Mouse (Mus musculus) forebrain, embryonic 16.5 days (tissue): ENCODE measurements around the gene Sema4b. TPM values are rescaled to one million over a fixed set of nuclear protein-coding genes. Genes with fewer than 3 reads are reported as not detected.

ENCODE experiments used
- ATAC-seq: fragments of 200-750 bp; cut with Nextera tagmentation; 2 replicates; pipeline ENCODE4 v1.8.0; 2017; ENCODE audit warnings: mild to moderate bottlenecking, moderate library complexity
- H3K27ac ChIP-seq: fragments of 300-500 bp; sonication (generic); 2 replicates; pipeline ENCODE4 v1.5.1; 2014; ENCODE audit warnings: low read length, control low read depth
- H3K27me3 ChIP-seq: fragments of 300-500 bp; sonication (generic); replicated peaks from 2 replicates; pipeline ENCODE4 v1.6.1; 2014; ENCODE audit warnings: low read length; ENCODE audit not compliant: control insufficient read depth, insufficient read depth
- H3K36me3 ChIP-seq: fragments of 300-500 bp; sonication (generic); 2 replicates; pipeline ENCODE4 v1.6.1; 2014; ENCODE audit not compliant: control insufficient read depth, insufficient read depth
- H3K4me1 ChIP-seq: fragments of 300-500 bp; sonication (generic); replicated peaks from 2 replicates; pipeline ENCODE4 v1.6.1; 2014; ENCODE audit warnings: low read length; ENCODE audit not compliant: control insufficient read depth, insufficient read depth
- H3K4me2 ChIP-seq: fragments of 300-500 bp; sonication (generic); 2 replicates; pipeline ENCODE4 v1.6.1; 2014; ENCODE audit warnings: mild to moderate bottlenecking, low read length, control low read depth
- H3K4me3 ChIP-seq: fragments of 300-500 bp; sonication (generic); replicated peaks from 2 replicates; pipeline ENCODE4 v1.5.1; 2014; ENCODE audit warnings: mild to moderate bottlenecking, low read length, control low read depth
- H3K9ac ChIP-seq: fragments of 300-500 bp; sonication (generic); replicated peaks from 2 replicates; pipeline ENCODE4 v1.6.1; 2014; ENCODE audit warnings: low read depth, low read length, control low read depth
- H3K9me3 ChIP-seq: fragments of 300-500 bp; sonication (generic); 2 replicates; pipeline ENCODE4 v1.6.1; 2016; ENCODE audit warnings: low read length; ENCODE audit not compliant: control insufficient read depth
- WGBS: fragments of 180-500 bp; shearing (Covaris S2); extraction: QIAGEN DNeasy Blood & Tissue Kit; methylation state at CpG from one replicate; pipeline ENCODE4 v1.1.7; 2014; 5-methylcytosine and 5-hydroxymethylcytosine counted together
- polyA plus RNA-seq: library from polyadenylated mRNA; unstranded; fragments of >200 nt; fragmentation: Nextera tagmentation; extraction: Ambion mirVana; gene quantifications from 2 replicates; pipeline ENCODE4 v1.2.1, GENCODE M21; 2015

The Sema4b gene
- polyA plus RNA-seq, 1 experiment from 2014 or later: 26.6 TPM

GRCm38 (mm10) chr7:80172069-80172956 lies 14.3 kb upstream of the Sema4b start:
- ATAC-seq: no peak
- H3K36me3 ChIP-seq: no peaks in the 10 kb centered on the region
- H3K27ac ChIP-seq: no peak overlapping the region
- H3K27me3 ChIP-seq: no peaks in the 10 kb centered on the region
- WGBS: 85% methylated on average over 8 of the region's 8 CpGs
- no peak overlapping the region for H3K9ac ChIP-seq
- no peak overlapping the region for H3K4me2 ChIP-seq
- H3K4me1 ChIP-seq: peaks cover 5% of the 10 kb centered on the region
- H3K9me3 ChIP-seq: no peaks in the 10 kb centered on the region
- no peak overlapping the region for H3K4me3 ChIP-seq

GRCm38 (mm10) chr7:80176159-80176558 lies 10.5 kb upstream of the Sema4b start:
- Histone ChIP-seq H3K4me2 (no peak overlapping the region), H3K4me3 (no peak overlapping the region), H3K27me3 (no peaks in the 10 kb centered on the region), H3K9ac (no peak overlapping the region), H3K4me1 (peaks cover 4% of the 10 kb centered on the region), H3K9me3 (no peaks in the 10 kb centered on the region), H3K36me3 (no peaks in the 10 kb centered on the region), H3K27ac (no peak overlapping the region)
- ATAC-seq: no peak
- 63% methylated on average over 3 of the region's 3 CpGs for WGBS

- Histone ChIP-seq H3K4me2 (no peak overlapping the region), H3K4me1 (no peaks in the 10 kb centered on the region), H3K27ac (no peak overlapping the region), H3K9me3 (no peaks in the 10 kb centered on the region), H3K4me3 (no peak overlapping the region), H3K27me3 (no peaks in the 10 kb centered on the region), H3K36me3 (no peaks in the 10 kb centered on the region), H3K9ac (no peak overlapping the region)
- ATAC-seq: no peak
- WGBS: 96% methylated on average over 3 of the region's 3 CpGs
Measured at GRCm38 (mm10) chr7:80177438-80177837, 9.2 kb upstream of the Sema4b start.

DNA sequence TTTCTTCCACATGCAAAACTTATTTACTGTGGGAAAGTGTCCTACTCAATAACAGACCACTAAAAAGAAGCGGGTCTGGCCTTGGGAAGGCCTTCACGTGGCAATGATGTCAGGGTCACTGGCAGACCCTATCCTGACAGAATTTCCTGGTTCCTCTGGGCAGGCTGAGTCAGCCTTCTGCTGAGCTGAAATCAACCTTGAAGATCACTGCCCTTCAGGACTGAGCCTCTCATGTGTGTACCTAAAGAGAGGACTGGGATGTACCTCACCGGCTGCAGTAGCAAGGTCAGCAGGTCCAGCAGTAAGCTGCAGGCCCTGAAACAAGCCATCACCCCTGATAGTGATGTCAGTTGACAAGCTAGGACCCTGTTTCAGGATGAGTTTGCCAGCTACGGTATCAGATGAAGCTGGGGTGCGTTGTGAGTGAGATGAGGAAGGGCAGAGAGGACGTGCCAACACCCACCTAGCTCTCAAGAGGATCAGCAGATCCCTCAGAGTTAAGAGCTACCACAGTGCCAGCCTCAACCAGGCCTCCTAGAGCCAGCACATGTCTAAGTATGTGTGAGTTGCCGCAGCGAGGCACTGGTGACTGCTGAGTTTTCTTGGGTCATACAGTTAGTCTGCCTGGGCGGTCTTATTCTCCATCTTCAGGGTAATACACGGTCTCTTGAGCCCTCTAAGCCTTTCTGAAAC lies 8.5 kb upstream of the Sema4b start:
- 87% methylated on average over 10 of the region's 10 CpGs for WGBS
- Histone ChIP-seq H3K4me3 (no peak overlapping the region), H3K27me3 (no peaks in the 10 kb centered on the region), H3K36me3 (no peaks in the 10 kb centered on the region), H3K4me2 (no peak overlapping the region), H3K27ac (no peak overlapping the region), H3K9me3 (no peaks in the 10 kb centered on the region), H3K9ac (no peak overlapping the region), H3K4me1 (no peaks in the 10 kb centered on the region)
- no peak for ATAC-seq

DNA sequence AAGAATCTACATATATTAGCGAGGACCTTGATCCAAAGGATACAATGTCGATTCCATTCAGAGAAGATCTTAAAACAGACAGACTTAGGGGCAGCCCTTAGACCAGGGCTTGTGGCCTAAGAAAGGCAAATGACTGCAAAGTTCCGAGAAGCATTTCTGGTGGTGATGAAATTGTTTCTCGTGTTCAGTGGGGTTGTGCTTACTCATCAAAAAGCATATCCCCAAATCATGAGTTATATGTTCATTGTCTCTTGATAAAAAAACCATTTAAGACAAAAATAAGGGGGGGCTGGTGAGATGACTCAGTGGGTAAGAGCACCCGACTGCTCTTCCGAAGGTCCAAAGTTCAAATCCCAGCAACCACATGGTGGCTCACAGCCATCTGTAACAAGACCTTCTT lies 7.3 kb upstream of the Sema4b start:
- Histone ChIP-seq H3K27me3 (no peaks in the 10 kb centered on the region), H3K4me1 (no peaks in the 10 kb centered on the region), H3K4me2 (no peak overlapping the region), H3K9ac (no peak overlapping the region), H3K4me3 (no peak overlapping the region), H3K27ac (no peak overlapping the region), H3K36me3 (no peaks in the 10 kb centered on the region), H3K9me3 (no peaks in the 10 kb centered on the region)
- no peak for ATAC-seq
- WGBS: 92% methylated on average over 6 of the region's 6 CpGs

- no peak overlapping the region for H3K27ac ChIP-seq
- no peaks in the 10 kb centered on the region for H3K9me3 ChIP-seq
- H3K4me2 ChIP-seq: no peak overlapping the region
- H3K4me3 ChIP-seq: no peak overlapping the region
- no peak overlapping the region for H3K9ac ChIP-seq
- no peak for ATAC-seq
- no peaks in the 10 kb centered on the region for H3K4me1 ChIP-seq
- no peaks in the 10 kb centered on the region for H3K27me3 ChIP-seq
- WGBS: 84% methylated on average over 6 of the region's 6 CpGs
- no peaks in the 10 kb centered on the region for H3K36me3 ChIP-seq
Measured at GRCm38 (mm10) chr7:80179790-80180189, 6.9 kb upstream of the Sema4b start.

GRCm38 (mm10) chr7:80180202-80180601 lies 6.4 kb upstream of the Sema4b start:
- Histone ChIP-seq H3K27me3 (no peaks in the 10 kb centered on the region), H3K9me3 (no peaks in the 10 kb centered on the region), H3K36me3 (no peaks in the 10 kb centered on the region), H3K4me2 (no peak overlapping the region), H3K4me1 (no peaks in the 10 kb centered on the region), H3K4me3 (no peak overlapping the region), H3K9ac (no peak overlapping the region), H3K27ac (no peak overlapping the region)
- 75% methylated on average over 3 of the region's 3 CpGs for WGBS
- no peak for ATAC-seq

DNA sequence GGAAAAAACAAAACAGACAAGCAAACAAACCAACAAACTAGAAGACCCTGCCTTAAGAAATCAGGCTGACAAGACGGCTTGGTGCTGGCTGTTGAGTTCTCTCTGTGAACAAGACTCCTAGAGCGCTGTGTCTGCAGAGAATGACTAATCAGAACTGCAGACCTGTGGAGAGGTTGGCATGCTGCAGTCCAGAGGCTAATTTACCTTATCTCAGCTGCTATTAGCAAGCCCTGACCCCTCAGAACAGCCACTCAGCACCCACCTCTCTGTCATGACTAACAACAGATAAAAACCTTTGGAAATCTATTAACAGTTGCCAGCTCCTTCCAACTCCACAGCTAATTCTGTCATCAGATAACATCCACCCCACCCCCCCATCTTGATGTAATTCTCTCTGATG lies 5.6 kb upstream of the Sema4b start:
- 77% methylated on average over 2 of the region's 2 CpGs for WGBS
- Histone ChIP-seq H3K9me3 (no peaks in the 10 kb centered on the region), H3K4me2 (no peak overlapping the region), H3K9ac (no peak overlapping the region), H3K4me3 (no peak overlapping the region), H3K36me3 (no peaks in the 10 kb centered on the region), H3K27ac (no peak overlapping the region), H3K27me3 (no peaks in the 10 kb centered on the region), H3K4me1 (peaks cover 2% of the 10 kb centered on the region; the same call in 1 of the 2 replicates)
- no peak for ATAC-seq

DNA sequence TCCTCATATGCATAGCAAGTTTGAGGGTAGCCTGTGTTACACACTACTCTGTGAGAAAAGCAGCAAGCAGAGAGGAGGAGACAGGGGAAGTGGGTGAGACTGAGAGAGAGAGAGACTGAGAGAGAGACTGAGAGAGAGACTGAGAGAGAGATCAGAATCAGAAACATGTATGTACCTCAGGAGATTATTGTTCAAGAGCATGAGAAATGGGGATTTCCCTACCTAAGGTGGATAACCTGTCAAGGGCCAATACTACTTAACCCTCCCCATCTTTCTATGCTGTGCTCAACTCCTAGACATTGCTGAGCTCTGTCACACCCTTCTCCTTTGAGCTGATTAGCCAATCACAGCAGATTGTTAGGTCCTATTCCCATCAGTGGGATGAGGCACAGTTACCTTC lies 4.5 kb upstream of the Sema4b start:
- Histone ChIP-seq H3K9me3 (no peaks in the 10 kb centered on the region), H3K4me1 (peaks cover 10% of the 10 kb centered on the region), H3K27ac (no peak overlapping the region), H3K9ac (no peak overlapping the region), H3K36me3 (no peaks in the 10 kb centered on the region), H3K4me2 (no peak overlapping the region), H3K4me3 (no peak overlapping the region), H3K27me3 (no peaks in the 10 kb centered on the region)
- no peak for ATAC-seq
